Mouse (Mus musculus) adrenal gland, postnatal 25 days (tissue): ENCODE results near the gene Creg1. TPM values are rescaled to one million over a fixed set of nuclear protein-coding genes. Genes with fewer than 3 reads are reported as not detected.

Experiments used
- total RNA-seq: library from RNA; stranded (reverse); gene quantifications from 2 replicates; pipeline ENCODE4 v1.2.3, GENCODE M21; 2021

The Creg1 gene
- total RNA-seq, 1 experiment from 2014 or later: 49.1 TPM

Other genes starting within 250 kb of the Creg1 start
- gene Mpzl1, start 129.2 kb upstream of the Creg1 start, total RNA-seq: 23.9 and 27.4 TPM in 2 replicates
- 16.1 and 19.1 TPM in 2 replicates for gene Rcsd1, start 54.0 kb upstream of the Creg1 start, total RNA-seq
- gene Cd247, start 24.9 kb downstream of the Creg1 start, total RNA-seq: 0.30 TPM in 1 of 2 replicates, not detected in the other
- 17.3 and 19.2 TPM in 2 replicates for gene Pou2f1, start 238.9 kb downstream of the Creg1 start, total RNA-seq